Mouse (Mus musculus) ES-E14 (cell line): ENCODE measurements around the gene 1190005I06Rik. TPM values are rescaled to one million over a fixed set of nuclear protein-coding genes. Genes with fewer than 3 reads are reported as not detected.

Source experiments
- DNase-seq: peaks from one replicate; pipeline ENCODE4 v3.0.0-alpha.2; 2013; ENCODE audit warnings: low read depth, low spot score
- H3K27ac ChIP-seq: 2 replicates; pipeline ENCODE4 v1.5.1; 2012; ENCODE audit warnings: low read depth, mild to moderate bottlenecking, low read length, moderate library complexity, mixed read lengths; ENCODE audit not compliant: poor library complexity, insufficient read depth, severe bottlenecking
- H3K36me3 ChIP-seq: 2 replicates; pipeline ENCODE4 v1.6.1; 2012; ENCODE audit warnings: mild to moderate bottlenecking, low read length, moderate library complexity, mixed read lengths; ENCODE audit not compliant: control insufficient read depth, poor library complexity, insufficient read depth, severe bottlenecking
- H3K4me1 ChIP-seq, 2 experiments: fragments of 150-350 bp in 1 of 2; sonication (generic) in 1 of 2; 2 replicates each; pipeline ENCODE4 v1.6.1; 2012; ENCODE audit warnings: low read length in 2 of 2, mild to moderate bottlenecking in 1 of 2, mixed read lengths in 1 of 2; ENCODE audit not compliant: control insufficient read depth in 2 of 2, insufficient read depth in 2 of 2, poor library complexity in 1 of 2
- H3K4me3 ChIP-seq, 2 experiments: fragments of 150-350 bp in 1 of 2; sonication (generic) in 1 of 2; 2 replicates each; pipeline ENCODE4 v1.5.1; 2012; ENCODE audit warnings: low read length in 2 of 2, low read depth in 1 of 2, mild to moderate bottlenecking in 1 of 2, mixed read lengths in 1 of 2; ENCODE audit not compliant: insufficient read depth in 1 of 2, poor library complexity in 1 of 2, severe bottlenecking in 1 of 2
- H3K9ac ChIP-seq: 2 replicates; pipeline ENCODE4 v1.6.1; 2012; ENCODE audit warnings: low read depth, mild to moderate bottlenecking, low read length, mixed read lengths; ENCODE audit not compliant: poor library complexity, insufficient read depth, severe bottlenecking
- H3K9me3 ChIP-seq: fragments of 150-350 bp; sonication (generic); 2 replicates; pipeline ENCODE4 v1.6.1; 2012; ENCODE audit warnings: low read depth, mild to moderate bottlenecking, low read length; ENCODE audit not compliant: control insufficient read depth, insufficient read depth
- CHD2 ChIP-seq: IDR thresholded peaks from 2 replicates; pipeline ENCODE4 v1.6.1; 2014; ENCODE audit warnings: mild to moderate bottlenecking, low read depth, low read length, inconsistent platforms
- HCFC1 ChIP-seq: IDR thresholded peaks from 2 replicates; pipeline ENCODE4 v1.6.1; 2012; ENCODE audit warnings: low read length, inconsistent platforms, borderline replicate concordance; ENCODE audit not compliant: insufficient read depth
- MAFK ChIP-seq: IDR thresholded peaks from 2 replicates; pipeline ENCODE4 v1.6.1; 2014; ENCODE audit warnings: mild to moderate bottlenecking, low read depth, low read length, inconsistent platforms; ENCODE audit not compliant: insufficient read depth
- ZC3H11A ChIP-seq: IDR thresholded peaks from 2 replicates; pipeline ENCODE4 v1.6.1; 2012; ENCODE audit warnings: low read depth, mild to moderate bottlenecking, inconsistent platforms, low read length, borderline replicate concordance
- ZNF384 ChIP-seq: IDR thresholded peaks from 2 replicates; pipeline ENCODE4 v1.6.1; 2012; ENCODE audit warnings: low read depth, low read length, inconsistent platforms
- in situ Hi-C, 2 experiments: fragments of 600-800 bp; cut with MboI; formaldehyde crosslinking; loops; one replicate each; pipeline ENCODE4 v1.15.1; 2025; ENCODE audit warnings: low sequenced_read_pairs in 2 of 2, inconsistent platforms in 1 of 2; ENCODE audit not compliant: unreplicated experiment in 2 of 2
- total RNA-seq: library from RNA; depleted of rRNA; stranded (reverse); fragments of 300-350 nt; gene quantifications from 2 replicates; pipeline ENCODE4 v1.2.3, GENCODE M21; 2012

Gene 1190005I06Rik
- total RNA-seq, 1 experiment: 21.8 TPM

GRCm38 (mm10) chr8:120581811-120582210, 65.6 kb downstream of the 1190005I06Rik start:
- no peak for DNase-seq
- Histone ChIP-seq H3K9me3 (no peaks in the 10 kb centered on the region), H3K27ac (no peak overlapping the region), H3K9ac (no peak overlapping the region), H3K4me3 (no peak overlapping the region), H3K4me1 (peaks cover 0 to 3% of the 10 kb centered on the region in 2 experiments; a peak in 1 of 4 replicates), H3K36me3 (peaks cover 69% of the 10 kb centered on the region)
- TF ChIP-seq HCFC1 (no peak), ZNF384 (no peak), ZC3H11A (no peak)
- in situ Hi-C loops: no loop called here

DNA sequence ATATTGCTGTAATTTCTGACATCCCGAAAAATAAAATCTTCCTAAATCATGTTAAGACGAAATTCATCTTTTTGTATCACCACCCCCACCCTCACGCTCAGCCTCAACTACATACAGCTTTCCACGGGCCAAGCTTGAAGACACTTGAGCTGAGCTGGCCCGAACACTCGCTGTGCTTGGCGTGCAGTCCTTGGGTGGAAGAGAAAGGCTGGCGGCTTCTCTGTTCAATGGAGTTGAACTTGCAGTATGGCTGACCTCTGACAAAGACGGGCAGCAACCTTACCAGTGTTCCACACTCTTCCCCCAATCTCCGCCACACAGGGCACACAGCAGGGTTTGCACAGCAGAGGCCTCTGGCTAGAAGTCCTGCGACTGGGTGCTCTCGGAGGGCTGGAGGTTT, 66.1 kb downstream of the 1190005I06Rik start:
- no peak overlapping the region for H3K4me3 ChIP-seq
- no peaks in the 10 kb centered on the region for H3K9me3 ChIP-seq
- TF ChIP-seq MAFK: no peak
- no peak for TF ChIP-seq ZC3H11A
- no peak for TF ChIP-seq HCFC1
- TF ChIP-seq ZNF384: no peak
- no peak for TF ChIP-seq CHD2
- H3K36me3 ChIP-seq: peaks cover 74% of the 10 kb centered on the region
- no peak for DNase-seq
- H3K9ac ChIP-seq: no peak overlapping the region
- peaks cover 0 to 3% of the 10 kb centered on the region in 2 experiments; a peak in 1 of 4 replicates for H3K4me1 ChIP-seq
- H3K27ac ChIP-seq: no peak overlapping the region
- in situ Hi-C loops: no loop called here

DNA sequence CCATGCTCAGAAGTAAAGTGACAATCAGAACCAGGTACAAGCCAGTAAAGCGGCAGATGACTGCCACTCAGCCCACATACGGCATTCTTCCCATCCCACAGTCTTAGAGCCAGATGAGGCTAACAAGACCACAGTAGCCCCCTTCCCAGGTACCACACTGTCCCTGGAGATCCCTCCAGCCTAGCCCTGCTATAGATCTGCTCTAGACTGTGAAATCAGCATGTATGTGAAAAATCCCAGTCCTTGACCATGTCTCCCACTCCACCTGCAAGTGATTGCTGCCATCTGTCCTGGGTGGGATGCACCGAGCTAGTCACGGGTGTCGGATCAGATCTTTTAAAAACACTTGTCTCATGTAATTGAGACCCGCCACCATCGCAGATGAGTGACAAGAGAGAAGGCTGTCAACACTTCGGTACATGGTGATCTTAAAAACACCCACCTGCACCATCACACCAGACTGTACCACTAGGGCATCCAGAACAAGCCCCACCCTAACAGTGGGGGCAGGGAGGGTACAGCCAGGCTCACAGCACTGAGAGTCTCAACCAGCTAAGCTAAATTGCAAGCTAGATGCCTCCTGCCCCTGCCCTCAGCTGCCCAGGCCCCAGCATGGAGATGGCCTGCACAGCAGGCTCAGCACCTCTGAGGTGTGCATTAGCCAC, 67.0 kb downstream of the 1190005I06Rik start:
- DNase-seq: no peak
- H3K4me1 ChIP-seq: peaks cover 0 to 3% of the 10 kb centered on the region in 2 experiments; a peak in 1 of 4 replicates
- H3K36me3 ChIP-seq: peaks cover 77% of the 10 kb centered on the region
- H3K9ac ChIP-seq: no peak overlapping the region
- TF ChIP-seq MAFK: no peak
- TF ChIP-seq ZC3H11A: no peak
- TF ChIP-seq HCFC1: no peak
- TF ChIP-seq CHD2: no peak
- TF ChIP-seq ZNF384: no peak
- no peak overlapping the region for H3K4me3 ChIP-seq
- no peaks in the 10 kb centered on the region for H3K9me3 ChIP-seq
- in situ Hi-C loops: no loop called here
- no peak overlapping the region for H3K27ac ChIP-seq

GRCm38 (mm10) chr8:120577821-120578220, 69.6 kb downstream of the 1190005I06Rik start:
- no peak for TF ChIP-seq CHD2
- no peak for TF ChIP-seq ZNF384
- no peak for TF ChIP-seq HCFC1
- no peak for TF ChIP-seq ZC3H11A
- TF ChIP-seq MAFK: no peak
- Histone ChIP-seq H3K9me3 (no peaks in the 10 kb centered on the region), H3K9ac (no peak overlapping the region), H3K4me1 (peaks cover 0 to 7% of the 10 kb centered on the region in 2 experiments; a peak in 1 of 4 replicates), H3K36me3 (peaks cover 92% of the 10 kb centered on the region), H3K4me3 (no peak overlapping the region), H3K27ac (no peak overlapping the region)
- in situ Hi-C loops: no loop called here
- no peak for DNase-seq

- in situ Hi-C loops: no loop called here
- peaks cover 0 to 9% of the 10 kb centered on the region in 2 experiments; a peak in 1 of 4 replicates for H3K4me1 ChIP-seq
- H3K27ac ChIP-seq: no peak overlapping the region
- H3K36me3 ChIP-seq: peaks cover 96% of the 10 kb centered on the region
- TF ChIP-seq ZC3H11A: no peak
- TF ChIP-seq ZNF384: no peak
- no peak for TF ChIP-seq CHD2
- TF ChIP-seq HCFC1: no peak
- TF ChIP-seq MAFK: no peak
- no peak overlapping the region for H3K4me3 ChIP-seq
- no peaks in the 10 kb centered on the region for H3K9me3 ChIP-seq
- no peak overlapping the region for H3K9ac ChIP-seq
- no peak for DNase-seq
These were observed 71.6 kb downstream of the 1190005I06Rik start for GRCm38 (mm10) chr8:120575801-120576200.
